Mouse (Mus musculus): ENCODE results near the gene Folr2. TPM values are rescaled to one million over a fixed set of nuclear protein-coding genes. Genes with fewer than 3 reads are reported as not detected.

The Folr2 gene
- 0.67 and 0.75 TPM in 2 replicates for polyA plus RNA-seq (2015; fragmentation: Nextera tagmentation; extraction: Ambion mirVana)

GRCm38 (mm10) chr7:101857094-101857493 is at the start of gene Folr2:
Gene Folr2, minus strand, starts transcription at chr7:101857194.
- H3K4me3 ChIP-seq, result no peak within 1 kb of the TSS
- no peaks in the 10 kb centered on the region for H3K9me3 ChIP-seq (replicated peaks)
- H3K4me2 ChIP-seq, result no peak within 1 kb of the TSS
- WGBS, result 92% methylated on average over 4 of the region's 4 CpGs
- H3K4me1 ChIP-seq, result no peaks in the 10 kb centered on the region
- H3K27me3 ChIP-seq, result no peaks in the 10 kb centered on the region
- H3K36me3 ChIP-seq (ENCODE audit: poor library complexity, severe bottlenecking), result no peaks in the 10 kb centered on the region
- no peak for ATAC-seq
- H3K9ac ChIP-seq, result no peak within 1 kb of the TSS
- no peak within 1 kb of the TSS for H3K27ac ChIP-seq

DNA sequence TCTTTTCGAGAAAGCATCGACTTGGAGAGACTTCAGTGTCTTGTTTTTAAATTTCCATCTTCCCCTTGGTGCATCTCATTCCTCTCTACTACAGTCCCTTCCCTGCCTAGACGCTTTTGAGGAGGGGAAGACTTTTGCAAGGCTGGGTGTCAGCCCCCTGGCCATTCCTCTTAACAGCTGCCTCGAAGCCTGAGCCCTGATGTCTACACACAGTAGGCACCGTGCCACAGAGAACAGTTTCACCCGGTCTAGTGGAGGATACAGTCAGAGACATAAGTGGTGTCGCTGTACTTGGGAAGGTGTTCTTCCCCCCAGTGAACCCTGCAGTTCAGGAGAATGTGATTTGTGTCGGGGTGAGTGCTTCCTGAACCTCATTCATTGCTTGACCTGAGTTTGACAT is 49.7 kb upstream of the Folr2 start:
- ATAC-seq, result no peak
- H3K4me3 ChIP-seq, result peak overlapping the region; percentile 84
- peaks cover 32% of the 10 kb centered on the region for H3K4me1 ChIP-seq
- H3K36me3 ChIP-seq (ENCODE audit: poor library complexity, severe bottlenecking), result peaks cover 42% of the 10 kb centered on the region
- peaks cover 5% of the 10 kb centered on the region; the same call in 1 of the 2 replicates for H3K9me3 ChIP-seq (replicated peaks)
- no peaks in the 10 kb centered on the region for H3K27me3 ChIP-seq
- no peak overlapping the region for H3K27ac ChIP-seq
- H3K4me2 ChIP-seq, result peak overlapping the region; percentile 77
- 83% methylated on average over 8 of the region's 8 CpGs for WGBS
- H3K9ac ChIP-seq, result peak overlapping the region; percentile 91

- WGBS, result 21% methylated on average over 11 of the region's 11 CpGs
- Histone ChIP-seq H3K4me3 (peak within 1 kb of the TSS; percentile 84), H3K9ac (peak within 1 kb of the TSS; percentile 91), H3K27ac (peak within 1 kb of the TSS; percentile 93), H3K9me3 (replicated peaks) (peaks cover 5% of the 10 kb centered on the region; the same call in 1 of the 2 replicates), H3K4me1 (peaks cover 32% of the 10 kb centered on the region), H3K36me3 (ENCODE audit: poor library complexity, severe bottlenecking) (peaks cover 38% of the 10 kb centered on the region), H3K27me3 (no peaks in the 10 kb centered on the region), H3K4me2 (peak within 1 kb of the TSS; percentile 77)
- no peak for ATAC-seq
Measured at GRCm38 (mm10) chr7:101906287-101906681, 49.3 kb upstream of the Folr2 start, which contains the start of gene Tomt. Gene Tomt, minus strand, starts transcription at chr7:101906359.

- WGBS, result under 1% methylated on average over 61 of the region's 61 CpGs
- Histone ChIP-seq H3K9ac (peak within 1 kb of the TSS; percentile 91), H3K27ac (peak within 1 kb of the TSS; percentile 93), H3K4me2 (peak within 1 kb of the TSS; percentile 77), H3K9me3 (replicated peaks) (peaks cover 5% of the 10 kb centered on the region; the same call in 1 of the 2 replicates), H3K36me3 (ENCODE audit: poor library complexity, severe bottlenecking) (peaks cover 38% of the 10 kb centered on the region), H3K27me3 (no peaks in the 10 kb centered on the region), H3K4me1 (peaks cover 32% of the 10 kb centered on the region), H3K4me3 (peak within 1 kb of the TSS; percentile 84)
- peak; percentile 99 for ATAC-seq
Measured at GRCm38 (mm10) chr7:101905561-101906286, 48.7 kb upstream of the Folr2 start, which contains the start of gene Lamtor1. Gene Lamtor1, plus strand, starts transcription at chr7:101905904.

- no peak overlapping the region for H3K27ac ChIP-seq
- ATAC-seq, result no peak
- no peaks in the 10 kb centered on the region for H3K27me3 ChIP-seq
Measured at GRCm38 (mm10) chr7:101902846-101903245, 45.9 kb upstream of the Folr2 start.

DNA sequence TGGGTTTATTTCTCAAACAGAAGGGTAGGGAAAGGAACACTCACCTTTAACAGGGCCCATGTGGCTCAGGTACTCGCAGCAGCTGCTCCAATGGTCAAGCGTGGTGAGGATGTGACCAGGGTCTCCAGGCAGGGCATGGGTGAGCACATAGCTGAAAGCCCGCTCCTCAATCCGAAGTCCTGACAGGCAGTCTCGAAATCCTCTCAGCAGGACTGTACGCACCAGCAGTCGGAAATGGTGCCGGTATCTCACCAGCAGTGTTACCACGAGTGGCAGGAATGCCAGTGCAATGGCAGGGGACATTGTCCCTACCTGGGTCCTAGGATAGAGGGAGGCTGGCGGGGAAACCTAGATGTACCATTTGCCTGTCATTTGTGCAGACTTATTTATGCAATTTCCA is 45.0 kb upstream of the Folr2 start:
- no peak overlapping the region for H3K27ac ChIP-seq
- peaks cover 5% of the 10 kb centered on the region; the same call in 1 of the 2 replicates for H3K9me3 ChIP-seq (replicated peaks)
- ATAC-seq, result no peak
- H3K4me1 ChIP-seq, result peaks cover 20% of the 10 kb centered on the region
- WGBS, result 95% methylated on average over 10 of the region's 10 CpGs
- no peaks in the 10 kb centered on the region for H3K27me3 ChIP-seq
- no peak overlapping the region for H3K4me2 ChIP-seq
- H3K4me3 ChIP-seq, result no peak overlapping the region
- H3K36me3 ChIP-seq (ENCODE audit: poor library complexity, severe bottlenecking), result peaks cover 37% of the 10 kb centered on the region
- no peak overlapping the region for H3K9ac ChIP-seq

More at GRCm38 (mm10) chr7:101902846-101903245, 45.9 kb upstream of the Folr2 start:
- H3K36me3 ChIP-seq (ENCODE audit: poor library complexity, severe bottlenecking), result peaks cover 37% of the 10 kb centered on the region
- H3K9ac ChIP-seq, result no peak overlapping the region
- H3K4me1 ChIP-seq, result peaks cover 21% of the 10 kb centered on the region
- peaks cover 5% of the 10 kb centered on the region; the same call in 1 of the 2 replicates for H3K9me3 ChIP-seq (replicated peaks)
- H3K4me2 ChIP-seq, result no peak overlapping the region
- H3K4me3 ChIP-seq, result no peak overlapping the region

DNA sequence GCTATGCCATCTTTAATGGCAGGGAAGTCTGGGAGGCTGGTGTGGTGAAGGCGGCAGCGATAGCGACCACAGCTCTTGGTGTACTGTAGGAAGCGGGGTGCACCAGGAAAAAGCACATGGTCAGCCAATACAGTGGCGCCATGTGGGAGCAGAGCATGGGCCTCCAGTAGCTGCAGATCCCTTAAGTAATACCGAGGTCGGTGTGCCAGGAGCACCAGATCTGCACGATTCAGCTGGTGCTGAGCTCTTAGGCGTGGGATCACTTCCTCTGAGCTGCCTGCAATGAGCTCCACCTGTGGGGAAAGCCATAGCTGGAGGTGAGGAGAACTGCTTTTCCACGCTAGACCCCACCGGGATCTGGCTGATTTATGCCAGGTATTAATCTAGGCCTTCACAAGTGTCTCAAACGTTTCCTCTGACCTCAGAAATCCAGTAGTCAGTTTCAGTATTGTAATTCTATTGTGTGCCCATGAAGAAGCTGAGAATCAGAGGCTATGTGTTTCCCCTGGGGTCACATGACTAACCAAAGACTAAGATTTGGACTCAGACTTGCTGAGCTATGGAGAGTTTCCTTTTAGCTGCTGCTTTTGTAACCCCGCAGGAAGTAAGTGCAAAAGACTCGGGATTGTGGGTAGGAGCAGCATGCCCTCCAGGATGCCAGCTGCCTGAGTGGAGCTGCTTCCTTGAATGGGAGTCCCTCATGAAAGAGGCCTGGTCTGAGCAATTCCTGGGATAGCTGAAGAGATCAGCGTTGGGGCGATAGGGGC is 43.5 kb upstream of the Folr2 start:
- no peak for ATAC-seq

DNA sequence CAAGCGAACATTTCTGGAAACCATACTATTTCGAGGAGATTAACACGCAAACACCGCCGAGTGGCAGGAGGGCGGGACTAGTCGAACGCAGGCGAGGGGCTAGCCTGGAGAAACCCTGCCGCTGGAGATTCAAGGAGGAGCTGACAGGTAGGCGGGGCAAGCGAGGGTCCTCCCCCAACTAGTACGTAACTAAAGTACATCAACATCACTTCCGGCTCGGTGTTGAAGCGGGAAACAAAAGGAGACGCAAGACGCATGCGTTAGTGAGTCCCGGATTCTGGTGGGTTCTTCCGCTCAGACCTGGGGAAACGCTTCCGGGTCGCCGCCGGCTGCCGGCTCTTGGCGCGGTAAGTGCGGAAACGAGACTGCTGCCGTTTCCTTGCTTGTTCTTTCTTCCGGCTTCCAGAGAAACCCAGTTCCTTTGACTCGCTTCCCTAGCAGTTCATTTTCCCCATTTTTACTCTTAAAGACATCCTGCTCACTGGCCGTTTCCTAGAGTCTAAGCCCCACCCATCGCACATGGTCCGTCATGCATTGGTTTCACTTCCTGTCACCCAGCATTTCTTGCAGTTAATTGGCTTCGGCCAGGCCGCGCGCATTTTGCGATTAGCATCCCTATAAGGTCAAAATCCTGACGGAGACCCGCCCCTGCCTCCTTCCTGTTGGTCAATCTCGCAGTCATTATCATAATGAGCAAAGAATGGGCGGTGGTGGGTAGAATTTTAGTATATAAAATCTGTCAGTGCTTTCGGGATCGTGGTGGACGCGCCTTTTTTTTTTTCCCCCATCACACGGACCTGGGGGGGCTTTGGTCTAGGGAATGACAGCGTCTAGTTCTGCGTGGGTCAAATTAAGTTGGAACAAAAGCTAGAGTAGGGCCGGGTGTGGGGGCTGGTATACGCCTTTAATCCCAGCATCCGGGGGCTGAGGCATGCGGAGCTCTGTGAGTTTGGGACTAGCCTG is 39.4 kb upstream of the Folr2 start:
- Histone ChIP-seq H3K9ac (peak overlapping the region; percentile 60), H3K4me1 (peaks cover 11% of the 10 kb centered on the region), H3K9me3 (replicated peaks) (no peaks in the 10 kb centered on the region), H3K4me3 (peak overlapping the region; percentile 47), H3K4me2 (peak overlapping the region; percentile 58), H3K27ac (peak overlapping the region; percentile 85), H3K27me3 (peaks cover 4% of the 10 kb centered on the region; the same call in 1 of the 2 replicates), H3K36me3 (ENCODE audit: poor library complexity, severe bottlenecking) (peaks cover 25% of the 10 kb centered on the region)
- 1% methylated on average over 57 of the region's 57 CpGs for WGBS
- ATAC-seq, result peak; percentile 98

More for the DNA sequence above, 43.5 kb upstream of the Folr2 start:
- H3K4me3 ChIP-seq, result no peak overlapping the region
- peaks cover 37% of the 10 kb centered on the region for H3K36me3 ChIP-seq (ENCODE audit: poor library complexity, severe bottlenecking)
- no peak overlapping the region for H3K4me2 ChIP-seq
- no peaks in the 10 kb centered on the region for H3K27me3 ChIP-seq
- H3K9me3 ChIP-seq (replicated peaks), result peaks cover 5% of the 10 kb centered on the region; the same call in 1 of the 2 replicates
- WGBS, result 93% methylated on average over 16 of the region's 16 CpGs
- H3K4me1 ChIP-seq, result peaks cover 14% of the 10 kb centered on the region
- H3K27ac ChIP-seq, result no peak overlapping the region
- H3K9ac ChIP-seq, result no peak overlapping the region

GRCm38 (mm10) chr7:101895695-101896094 is 38.7 kb upstream of the Folr2 start:
- Histone ChIP-seq H3K9ac (peak overlapping the region; percentile 58), H3K4me1 (peaks cover 11% of the 10 kb centered on the region), H3K27me3 (peaks cover 4% of the 10 kb centered on the region; the same call in 1 of the 2 replicates), H3K4me3 (peak overlapping the region; percentile 47), H3K9me3 (replicated peaks) (no peaks in the 10 kb centered on the region), H3K36me3 (ENCODE audit: poor library complexity, severe bottlenecking) (peaks cover 19% of the 10 kb centered on the region), H3K27ac (peak overlapping the region; percentile 85), H3K4me2 (peak overlapping the region; percentile 58)
- 33% methylated on average over 9 of the region's 9 CpGs for WGBS
- ATAC-seq, result no peak; the same call in 1 of the 2 replicates

- no peak for ATAC-seq
- WGBS, result 90% methylated on average over 4 of the region's 4 CpGs
- Histone ChIP-seq H3K4me1 (no peaks in the 10 kb centered on the region), H3K9ac (no peak overlapping the region), H3K27me3 (peaks cover 4% of the 10 kb centered on the region; the same call in 1 of the 2 replicates), H3K27ac (no peak overlapping the region), H3K4me3 (no peak overlapping the region), H3K36me3 (ENCODE audit: poor library complexity, severe bottlenecking) (no peaks in the 10 kb centered on the region), H3K9me3 (replicated peaks) (no peaks in the 10 kb centered on the region), H3K4me2 (no peak overlapping the region)
Measured at GRCm38 (mm10) chr7:101888460-101888859, 31.5 kb upstream of the Folr2 start.

- ATAC-seq, result no peak
- Histone ChIP-seq H3K36me3 (ENCODE audit: poor library complexity, severe bottlenecking) (no peaks in the 10 kb centered on the region), H3K27me3 (no peaks in the 10 kb centered on the region), H3K4me1 (no peaks in the 10 kb centered on the region), H3K9ac (no peak overlapping the region), H3K27ac (no peak overlapping the region), H3K9me3 (replicated peaks) (no peaks in the 10 kb centered on the region), H3K4me3 (no peak overlapping the region), H3K4me2 (no peak overlapping the region)
- WGBS, result 88% methylated on average over 6 of the region's 6 CpGs
Measured at GRCm38 (mm10) chr7:101886274-101886673, 29.3 kb upstream of the Folr2 start.
